Mouse (Mus musculus) left cerebral cortex, adult 11 months (tissue): ENCODE measurements around the gene Ramp1.

Source experiments
- DNase-seq: peaks from one replicate; pipeline ENCODE4 v3.0.0; 2022; ENCODE audit warnings: low spot score

The Ramp1 gene

DNA sequence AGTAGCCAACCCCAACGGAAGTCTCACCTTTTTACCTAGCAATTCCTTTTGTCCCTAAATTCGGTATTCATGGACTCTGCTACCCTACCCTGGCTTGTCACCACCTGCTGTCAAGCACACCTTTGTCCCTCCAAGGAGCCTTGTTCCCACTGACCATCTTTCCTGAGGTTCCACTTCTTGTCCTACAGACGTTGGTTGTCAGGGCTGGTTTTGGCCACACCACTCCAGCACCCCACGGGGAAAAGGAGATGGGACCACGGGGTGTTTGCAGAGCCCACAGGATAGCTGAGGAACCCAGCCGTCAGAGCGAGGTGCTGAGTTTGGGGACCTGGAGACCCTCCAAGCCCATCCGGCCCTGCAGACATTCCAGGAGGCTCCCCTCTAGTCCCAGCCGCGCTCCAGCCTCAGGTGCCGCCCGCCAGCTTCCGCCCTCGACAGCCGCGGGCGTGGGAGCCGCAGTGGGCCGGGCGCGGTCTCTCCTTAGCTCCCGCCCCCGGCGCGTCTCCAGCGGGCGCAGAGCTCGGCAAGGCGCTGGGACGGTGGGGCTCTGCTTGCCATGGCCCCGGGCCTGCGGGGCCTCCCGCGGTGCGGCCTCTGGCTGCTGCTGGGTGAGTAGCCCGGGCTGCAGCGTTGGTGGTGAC lies at the start of gene Ramp1:
Ramp1 (plus strand) TSS at position 290 of the 641 bp plus-strand sequence.
- no peak for DNase-seq

- no peak for DNase-seq
Measured at GRCm38 (mm10) chr1:91137036-91137435, 42.6 kb upstream of the Ramp1 start.

DNA sequence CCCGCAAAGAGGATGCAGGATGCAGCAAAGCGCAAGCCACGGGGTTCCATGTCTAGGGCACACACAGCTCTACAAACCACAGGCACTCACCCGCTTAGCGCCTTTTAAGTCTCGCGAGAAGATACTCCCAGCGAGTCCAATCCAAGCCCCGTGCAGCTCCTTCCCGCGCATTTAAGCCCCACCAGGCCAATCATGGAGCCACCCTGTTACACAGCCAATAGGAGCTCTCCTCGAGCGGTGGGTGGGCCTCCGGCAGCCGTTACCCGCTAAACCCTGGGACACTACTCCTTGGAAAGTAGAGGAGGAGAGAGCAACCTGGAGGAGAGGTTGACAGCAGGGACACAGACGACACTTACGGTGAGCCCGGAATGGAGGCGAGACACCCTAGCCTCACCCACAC lies 34.8 kb upstream of the Ramp1 start, which contains the start of gene Rbm44:
Rbm44 (plus strand) TSS at position 277 of the 400 bp plus-strand sequence.
- DNase-seq = no peak

- DNase-seq = no peak
Measured at GRCm38 (mm10) chr1:91151509-91151908, 28.1 kb upstream of the Ramp1 start.

DNA sequence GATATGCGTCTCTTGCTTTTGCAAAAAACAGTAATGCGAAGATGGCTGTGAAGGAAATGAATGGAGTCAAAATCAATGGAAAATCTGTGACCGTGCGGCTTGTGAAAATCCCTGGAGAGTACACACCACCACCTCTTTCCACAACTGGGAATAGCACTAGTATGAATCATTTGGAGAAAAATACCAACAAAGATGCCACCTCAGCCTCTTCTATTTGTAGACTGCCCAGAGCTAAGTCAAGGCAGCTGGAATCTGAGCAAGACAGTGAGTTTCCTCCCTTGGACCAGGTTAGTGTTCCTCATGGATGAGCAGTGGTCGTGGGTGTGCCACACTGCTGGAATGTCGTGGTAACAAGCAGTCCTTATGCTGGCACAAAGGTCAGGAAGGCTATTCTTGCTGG lies 12.8 kb upstream of the Ramp1 start:
- DNase-seq = no peak

- DNase-seq = no peak
Measured at GRCm38 (mm10) chr1:91169157-91169556, 10.5 kb upstream of the Ramp1 start.

DNA sequence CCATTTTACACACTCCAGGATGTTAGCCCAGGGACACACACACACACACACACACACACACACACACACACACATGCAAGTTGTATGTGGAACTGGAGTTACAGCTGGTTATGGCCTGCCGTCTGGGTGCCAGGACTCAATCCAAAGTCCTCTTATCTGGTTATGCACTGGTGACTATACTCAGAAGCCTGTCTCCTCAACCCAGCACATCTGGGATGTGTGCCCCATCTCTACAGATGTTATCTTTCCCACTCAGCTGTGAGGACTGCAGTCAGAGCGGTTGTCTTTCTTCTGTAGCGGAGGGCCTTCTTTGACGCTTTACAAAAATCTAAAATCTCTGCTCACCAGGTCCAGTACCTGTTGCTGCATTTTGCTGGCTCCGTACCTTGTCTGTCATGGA lies 4.8 kb upstream of the Ramp1 start:
- DNase-seq = no peak

DNA sequence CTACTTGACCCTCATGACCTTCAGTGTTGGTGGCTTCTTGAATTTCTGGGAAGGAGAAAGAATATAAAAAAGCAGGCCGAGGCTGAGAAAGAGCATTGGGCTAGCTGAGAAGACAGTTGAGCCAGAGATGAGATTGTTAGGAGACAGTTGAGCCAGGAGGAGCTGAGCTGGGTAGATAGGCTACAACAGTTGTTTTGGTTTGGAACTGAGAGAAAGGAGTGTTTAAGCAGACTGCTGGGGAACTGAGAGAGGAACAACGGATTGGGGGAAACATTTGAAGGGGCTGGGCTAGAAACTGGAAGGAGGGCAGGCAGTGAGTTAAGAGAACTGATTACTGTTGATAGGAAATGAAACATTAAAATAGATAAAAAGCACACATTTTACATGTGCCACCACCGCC lies 3.6 kb upstream of the Ramp1 start:
- no peak for DNase-seq

- no peak for DNase-seq
Measured at GRCm38 (mm10) chr1:91176871-91177270, 2.8 kb upstream of the Ramp1 start.

GRCm38 (mm10) chr1:91179086-91179485 lies 536 bp upstream of the Ramp1 start:
- DNase-seq = peak; percentile 75

DNA sequence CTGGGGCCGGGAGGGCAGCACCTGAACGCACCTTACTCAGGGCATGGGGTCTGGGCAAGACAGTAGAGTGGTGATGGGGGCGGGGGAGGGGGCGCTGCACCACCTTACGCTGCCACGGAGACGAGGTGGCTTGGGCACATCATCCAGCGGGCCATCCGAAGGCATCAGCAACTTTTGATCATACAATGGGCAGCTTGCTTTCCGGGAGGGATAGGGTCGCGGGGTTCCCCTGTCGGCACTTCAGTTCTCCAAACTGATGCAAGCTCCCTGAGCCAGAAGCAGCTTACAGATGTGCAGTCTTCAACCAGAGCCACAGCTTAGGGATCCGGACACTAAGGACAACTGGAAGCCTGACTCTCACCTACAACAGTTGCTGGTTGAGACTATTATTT lies 548 bp downstream of the Ramp1 start:
- DNase-seq = no peak

- DNase-seq = no peak
Measured at GRCm38 (mm10) chr1:91180723-91181122, 1.1 kb downstream of the Ramp1 start.

DNA sequence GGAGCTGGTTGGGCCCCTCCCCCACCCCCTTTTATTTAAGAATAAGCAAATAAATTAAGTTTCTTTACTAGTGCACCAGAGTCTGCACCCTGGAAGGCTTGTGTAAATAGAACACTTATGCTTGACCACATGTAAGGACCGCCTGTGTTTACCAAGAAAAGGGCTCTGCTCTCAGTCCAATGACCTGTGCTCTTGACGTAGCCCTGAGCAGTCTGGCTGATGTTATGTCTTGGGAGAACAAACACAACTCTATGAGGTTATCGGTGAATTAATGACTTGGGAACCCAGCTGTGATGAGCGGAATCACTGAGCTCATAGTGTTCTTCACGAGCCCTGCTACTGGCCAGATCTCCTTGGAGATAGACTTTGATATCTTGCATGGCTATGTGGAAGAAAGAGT lies 1.6 kb downstream of the Ramp1 start:
- DNase-seq = no peak

- no peak for DNase-seq
Measured at GRCm38 (mm10) chr1:91181784-91182450, 2.3 kb downstream of the Ramp1 start.

DNA sequence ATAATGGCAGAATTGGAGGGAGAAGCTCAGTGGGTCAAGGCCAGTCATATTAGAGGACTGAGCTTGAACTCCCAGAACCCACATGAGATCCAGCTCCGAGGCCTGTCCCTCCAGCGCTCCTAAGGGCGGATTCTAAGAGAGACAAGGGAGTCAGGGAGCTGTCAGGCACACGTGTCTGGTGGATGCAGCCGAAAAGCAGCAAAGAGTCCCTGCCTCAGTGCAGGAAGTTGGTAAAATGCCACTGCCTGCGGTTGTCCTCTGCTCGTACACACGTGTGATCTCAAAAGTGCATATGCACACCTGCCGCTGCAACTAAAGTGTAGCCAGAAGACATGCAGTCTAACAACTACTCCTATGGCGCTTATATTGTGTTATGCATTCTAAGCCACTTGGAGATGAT lies 3.7 kb downstream of the Ramp1 start:
- DNase-seq = no peak

DNA sequence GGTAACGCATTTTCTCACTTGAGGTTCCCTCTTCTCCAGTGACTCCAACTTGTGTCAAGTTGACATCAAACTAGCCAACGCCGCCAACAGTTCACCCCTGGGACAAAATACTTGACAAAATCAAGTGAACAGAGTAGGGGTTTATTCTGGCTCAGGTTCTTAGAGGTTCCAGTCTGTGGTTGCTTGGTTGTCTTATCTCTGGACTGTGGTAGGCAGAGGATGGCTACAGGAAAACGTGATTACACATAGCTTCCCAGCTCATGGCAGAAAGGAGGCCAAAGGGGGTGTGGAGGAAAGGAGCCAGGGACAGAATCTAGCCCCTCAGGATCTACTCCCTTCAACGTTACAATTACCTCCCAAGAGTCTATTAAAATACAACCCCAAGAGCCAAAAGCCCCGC lies 7.1 kb downstream of the Ramp1 start:
- DNase-seq = no peak

GRCm38 (mm10) chr1:91187315-91187714 lies 7.7 kb downstream of the Ramp1 start:
- DNase-seq = no peak

DNA sequence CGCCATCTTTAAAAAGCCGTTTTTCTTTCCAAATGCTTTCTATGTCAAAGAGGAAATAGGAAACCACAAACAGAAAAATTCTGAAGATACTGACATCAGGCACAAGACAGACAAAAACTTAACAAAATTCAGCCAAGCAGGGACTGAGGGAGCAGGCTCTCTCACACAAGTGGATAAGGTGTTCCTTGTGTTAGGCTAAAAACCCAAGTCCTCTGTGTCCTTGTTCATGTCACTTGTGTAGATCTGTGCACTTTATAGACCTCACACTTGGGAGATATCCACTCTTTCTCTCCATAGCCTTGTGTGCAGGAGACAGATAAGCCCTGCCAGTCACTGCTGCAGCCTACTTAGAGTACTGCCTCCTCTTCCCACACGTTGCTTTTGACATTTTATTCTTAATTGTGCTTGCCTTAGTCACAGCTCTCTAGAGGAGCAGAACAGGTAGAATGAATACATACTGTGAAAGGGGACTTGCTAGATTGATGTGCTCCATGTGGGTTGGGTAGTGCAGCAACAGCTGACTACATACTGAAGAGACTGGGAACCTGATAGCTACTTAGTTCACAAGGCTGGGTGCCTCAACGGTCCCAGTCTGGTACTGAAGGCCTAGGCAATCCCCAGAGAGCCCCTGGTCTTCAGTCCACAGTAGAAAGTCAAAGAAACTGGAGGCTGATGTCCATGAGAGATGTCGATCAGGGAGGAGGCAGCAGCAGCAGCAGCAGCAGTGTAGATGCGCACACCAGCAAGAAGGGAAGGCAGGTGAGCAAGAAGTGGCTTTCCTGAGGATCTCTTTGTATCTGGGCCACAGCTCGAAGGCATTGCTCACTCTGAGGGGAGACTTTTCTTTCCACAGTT lies 8.4 kb downstream of the Ramp1 start:
- no peak for DNase-seq

DNA sequence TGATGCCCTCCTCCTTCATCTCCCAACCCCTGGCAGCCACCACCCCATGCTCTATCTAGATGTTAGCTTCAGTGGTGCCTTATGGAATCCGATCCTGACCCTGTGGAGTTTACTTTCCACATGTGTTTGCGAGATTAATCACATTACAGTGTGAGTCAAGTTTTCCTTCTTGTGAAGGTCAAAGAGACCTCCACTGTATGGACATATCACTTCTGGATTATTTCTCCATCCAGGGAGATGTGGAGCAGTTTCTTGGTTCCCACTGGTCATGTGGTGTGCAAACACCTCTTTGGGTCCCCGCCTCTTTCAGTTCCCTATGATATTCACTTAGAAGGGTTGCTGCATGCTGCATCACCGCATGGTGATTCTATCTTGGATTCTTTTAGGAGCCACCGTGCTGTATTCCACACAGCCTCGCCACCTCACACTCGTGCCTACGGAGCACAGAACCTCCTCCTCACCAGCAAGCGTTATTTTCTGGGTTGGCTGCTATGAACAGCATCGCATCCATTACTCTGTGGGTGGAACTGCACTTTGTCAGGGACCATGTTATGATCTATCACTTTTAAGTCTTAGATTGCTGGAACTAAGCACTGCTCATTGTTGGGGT lies 9.3 kb downstream of the Ramp1 start:
- DNase-seq = no peak

GRCm38 (mm10) chr1:91192184-91192583 lies 12.6 kb downstream of the Ramp1 start:
- DNase-seq = no peak

DNA sequence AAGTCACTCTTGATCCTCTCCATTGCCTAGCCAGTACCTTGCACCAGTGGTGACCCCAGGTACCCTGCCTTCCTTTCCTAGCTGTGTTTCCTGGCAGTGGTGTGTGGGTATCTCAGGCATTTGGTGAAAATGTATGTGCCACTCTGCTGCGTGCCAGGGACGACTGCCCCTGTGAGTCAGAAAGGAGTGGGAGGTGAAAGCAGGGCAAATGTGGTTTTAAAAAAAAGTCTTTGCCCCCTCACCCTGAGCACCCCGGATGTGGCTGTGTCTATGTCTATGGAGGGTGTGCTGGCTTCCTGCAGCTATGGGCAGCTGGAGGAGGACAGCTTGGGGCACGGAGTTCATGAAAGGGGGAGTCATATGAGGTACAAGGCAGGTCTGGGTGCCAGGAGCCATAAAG lies 13.6 kb downstream of the Ramp1 start:
- no peak for DNase-seq

DNA sequence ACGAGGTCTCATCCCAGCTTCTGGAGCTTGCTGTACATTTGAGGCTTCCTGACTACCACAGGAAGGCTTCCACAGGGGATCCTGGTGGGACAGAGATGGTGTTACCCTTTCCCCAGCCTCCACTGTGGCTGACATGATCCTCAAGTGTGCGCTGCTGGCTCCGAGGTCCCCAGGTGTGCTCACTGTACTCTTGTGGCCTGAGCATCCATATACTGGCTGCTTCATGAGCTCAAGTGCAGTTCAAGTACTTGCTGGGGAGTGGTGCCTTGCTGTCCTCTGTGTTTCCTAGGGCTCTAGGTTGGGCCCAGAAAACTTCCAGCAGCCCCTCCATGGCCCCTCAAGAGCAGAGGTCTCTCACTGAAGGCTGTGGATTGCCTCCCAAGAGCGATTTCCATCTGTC lies 14.1 kb downstream of the Ramp1 start:
- DNase-seq = no peak

DNA sequence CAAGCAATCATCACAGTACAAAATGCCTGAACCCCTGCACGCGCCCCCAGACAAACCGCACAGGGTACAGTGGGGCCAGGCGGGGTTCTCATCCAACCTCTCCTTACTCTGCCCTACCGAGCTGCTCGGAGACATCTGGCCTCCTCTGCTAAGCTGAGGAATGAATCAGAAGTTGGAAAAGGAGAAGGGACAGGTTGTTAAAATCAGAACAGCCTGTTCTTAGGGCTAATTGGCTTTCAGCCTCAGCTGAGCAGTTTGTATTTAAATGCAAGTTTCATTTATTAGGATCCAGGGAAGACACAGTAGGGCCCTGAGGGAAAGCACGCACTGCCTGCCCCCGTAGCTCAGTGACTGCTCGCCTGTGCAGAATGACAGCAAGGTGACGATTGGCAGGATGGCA lies 20.2 kb downstream of the Ramp1 start:
- DNase-seq = no peak
